Mouse (Mus musculus): ENCODE data around the gene Parp3. TPM values are rescaled to one million over a fixed set of nuclear protein-coding genes. Genes with fewer than 3 reads are reported as not detected.

The Parp3 gene
- total and polyA plus RNA-seq, 2 experiments: 19.4 to 23.3 TPM

DNA sequence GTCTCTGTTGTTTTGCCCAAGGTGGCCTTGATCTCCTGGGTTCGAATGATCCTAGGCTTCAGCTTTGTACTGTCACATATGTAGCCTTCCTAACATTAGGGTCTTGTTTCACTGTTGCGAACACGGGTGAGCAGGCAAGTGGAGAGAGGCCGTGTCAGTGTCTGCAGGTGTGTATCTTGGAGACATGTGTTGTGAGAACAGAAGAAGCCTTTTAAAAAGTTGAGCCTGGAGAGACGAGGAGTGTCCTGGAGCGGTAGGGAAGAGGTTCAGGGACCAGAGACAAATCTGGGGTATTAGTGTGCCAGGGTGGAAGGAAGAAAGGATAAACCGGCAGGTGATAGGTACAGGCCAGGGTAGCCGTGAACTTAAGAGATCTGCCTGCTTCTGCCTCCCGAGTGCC, 1.4 kb upstream of the Parp3 start:
- H3K4me1 ChIP-seq (ENCODE audit: control insufficient read depth, insufficient read depth, low read length): peaks cover 14% of the 10 kb centered on the region
- no peak overlapping the region for H3K27ac ChIP-seq (replicated peaks; ENCODE audit: insufficient read depth, low read depth, low read length)
- no peaks in the 10 kb centered on the region for H3K27me3 ChIP-seq (ENCODE audit: control insufficient read depth, insufficient read depth, low read length)
- no peak for DNase-seq (ENCODE audit: extremely low read depth, low read depth, low spot score)
- no peak overlapping the region for H3K9ac ChIP-seq (ENCODE audit: low read depth, low read length)
- 73% methylated on average over 9 of the region's 9 CpGs for WGBS
- no peak overlapping the region for H3K4me3 ChIP-seq (ENCODE audit: insufficient read depth, low read depth, low read length)
- H3K79me2 ChIP-seq (ENCODE audit: control insufficient read depth, insufficient read depth, low read length): peaks cover 3% of the 10 kb centered on the region; the same call in 1 of the 2 replicates
- H3K36me3 ChIP-seq (ENCODE audit: control insufficient read depth, insufficient read depth, low read length): no peaks in the 10 kb centered on the region; the same call in 1 of the 2 replicates
- TF ChIP-seq CTCF (IDR thresholded peaks at IDR 0.05; ENCODE audit: low read depth, low read length): no peak

DNA sequence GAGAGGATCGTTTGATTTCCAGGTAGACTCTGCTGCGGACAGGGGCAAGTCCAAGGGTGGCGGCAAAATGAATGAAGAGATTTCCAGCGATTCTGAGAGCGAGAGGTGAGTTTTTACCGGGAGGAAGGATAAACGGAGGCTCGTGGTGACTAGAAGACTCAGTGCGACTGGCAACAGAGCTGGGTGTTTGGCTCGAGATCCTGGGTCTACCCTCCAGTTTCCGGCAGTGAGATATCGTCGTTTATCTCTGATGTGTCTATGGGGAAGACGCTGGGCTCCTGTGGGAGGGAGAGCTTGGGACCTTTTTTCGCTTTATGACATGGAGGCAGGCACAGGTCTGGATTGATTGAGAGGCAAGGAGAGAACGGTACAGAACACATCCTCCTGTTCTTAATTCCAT, 900 bp upstream of the Parp3 start:
- no peaks in the 10 kb centered on the region for H3K27me3 ChIP-seq (ENCODE audit: control insufficient read depth, insufficient read depth, low read length)
- no peak for DNase-seq (ENCODE audit: extremely low read depth, low read depth, low spot score)
- H3K27ac ChIP-seq (replicated peaks; ENCODE audit: insufficient read depth, low read depth, low read length): no peak overlapping the region; the same call in 1 of the 2 replicates
- H3K79me2 ChIP-seq (ENCODE audit: control insufficient read depth, insufficient read depth, low read length): peaks cover 3% of the 10 kb centered on the region; the same call in 1 of the 2 replicates
- peak overlapping the region; percentile 61 for H3K9ac ChIP-seq (ENCODE audit: low read depth, low read length)
- 1% methylated on average over 16 of the region's 16 CpGs for WGBS
- peak overlapping the region; percentile 68 for H3K4me3 ChIP-seq (ENCODE audit: insufficient read depth, low read depth, low read length)
- no peak for TF ChIP-seq POLR2A (IDR thresholded peaks at IDR 0.05; ENCODE audit: extremely low read depth, insufficient read depth, low read length)
- TF ChIP-seq CTCF (IDR thresholded peaks at IDR 0.05; ENCODE audit: low read depth, low read length): no peak
- H3K36me3 ChIP-seq (ENCODE audit: control insufficient read depth, insufficient read depth, low read length): no peaks in the 10 kb centered on the region
- H3K4me1 ChIP-seq (ENCODE audit: control insufficient read depth, insufficient read depth, low read length): peaks cover 14% of the 10 kb centered on the region

DNA sequence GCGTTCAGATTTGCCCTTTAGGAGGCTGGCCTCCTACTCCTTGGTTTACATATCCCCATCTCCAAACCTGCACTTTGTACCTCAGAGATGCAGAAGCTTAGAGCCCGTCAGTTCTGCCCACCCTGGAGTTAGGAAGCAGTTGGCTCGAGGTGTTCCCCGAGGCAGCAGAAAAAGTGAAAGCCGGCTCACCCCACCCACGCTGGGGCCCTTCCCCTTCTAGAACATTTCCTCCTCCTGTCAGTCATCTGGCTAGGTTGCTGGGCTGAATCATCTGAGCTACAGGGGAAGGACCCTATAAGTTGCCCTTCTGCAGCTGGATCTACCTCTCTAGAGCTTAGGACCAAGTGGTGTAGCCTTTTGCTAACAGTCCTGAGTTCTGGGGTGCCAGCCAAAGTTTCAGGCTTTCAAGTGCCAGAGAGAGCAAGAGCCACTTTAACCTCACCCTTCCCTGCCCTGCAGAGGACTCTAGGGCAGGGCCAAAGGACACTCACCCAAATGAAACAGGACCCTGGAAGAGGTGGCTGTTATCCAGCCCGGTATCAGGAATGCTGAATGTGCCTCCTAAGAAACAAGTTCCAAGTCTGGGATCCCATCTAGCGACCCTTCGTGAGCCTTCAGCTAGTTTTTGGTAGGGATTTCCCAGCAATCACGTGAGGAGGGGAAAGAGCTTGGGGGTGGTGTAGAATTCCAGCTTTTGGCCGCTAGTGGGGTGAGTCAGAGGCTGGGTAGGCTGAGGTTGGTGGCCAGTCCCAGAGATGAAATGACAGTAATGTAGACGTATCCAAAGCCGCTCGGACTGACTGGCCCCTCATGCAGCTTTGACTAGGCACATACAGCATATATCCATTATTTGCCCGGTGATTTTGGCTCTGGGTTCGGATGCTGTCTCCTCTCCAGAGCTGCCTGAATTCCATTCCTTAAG, 486 bp downstream of the Parp3 start:
- no peaks in the 10 kb centered on the region for H3K36me3 ChIP-seq (ENCODE audit: control insufficient read depth, insufficient read depth, low read length)
- H3K4me3 ChIP-seq (ENCODE audit: insufficient read depth, low read depth, low read length): peak overlapping the region; percentile 51
- 2% methylated on average over 16 of the region's 16 CpGs for WGBS
- H3K27me3 ChIP-seq (ENCODE audit: control insufficient read depth, insufficient read depth, low read length): no peaks in the 10 kb centered on the region
- peak overlapping the region; percentile 93 for H3K27ac ChIP-seq (replicated peaks; ENCODE audit: insufficient read depth, low read depth, low read length)
- no peak for TF ChIP-seq CTCF (IDR thresholded peaks at IDR 0.05; ENCODE audit: low read depth, low read length)
- no peak for TF ChIP-seq POLR2A (IDR thresholded peaks at IDR 0.05; ENCODE audit: extremely low read depth, insufficient read depth, low read length)
- peaks cover 3% of the 10 kb centered on the region; the same call in 1 of the 2 replicates for H3K79me2 ChIP-seq (ENCODE audit: control insufficient read depth, insufficient read depth, low read length)
- DNase-seq (ENCODE audit: extremely low read depth, low read depth, low spot score): peak; percentile 92
- H3K4me1 ChIP-seq (ENCODE audit: control insufficient read depth, insufficient read depth, low read length): peaks cover 14% of the 10 kb centered on the region
- peak overlapping the region; percentile 62 for H3K9ac ChIP-seq (ENCODE audit: low read depth, low read length)

DNA sequence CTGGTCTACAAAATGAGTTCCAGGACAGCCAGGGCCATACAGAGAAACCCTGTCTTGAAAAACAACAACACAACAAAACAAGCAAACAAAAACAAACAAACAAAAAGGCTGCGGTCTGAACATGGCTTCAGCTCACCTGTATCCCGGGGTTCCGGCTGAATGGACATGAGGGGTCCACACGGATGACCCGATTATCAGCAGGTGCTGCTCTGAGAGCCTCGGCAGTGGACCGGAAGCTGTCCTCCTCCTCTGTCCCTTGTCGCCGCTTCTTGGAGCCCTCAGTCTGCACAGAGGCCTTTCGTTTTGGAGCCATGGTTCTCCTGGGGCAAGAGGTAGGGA, 1.1 kb downstream of the Parp3 start, which contains the start of gene Rrp9:
Gene Rrp9 (plus strand): TSS at position 301 of the 339 bp plus-strand sequence.
- WGBS: 53% methylated on average over 10 of the region's 10 CpGs
- Histone ChIP-seq H3K27ac (replicated peaks; ENCODE audit: insufficient read depth, low read depth, low read length) (peak within 1 kb of the TSS; percentile 93), H3K9ac (ENCODE audit: low read depth, low read length) (peak within 1 kb of the TSS; percentile 62), H3K4me3 (ENCODE audit: insufficient read depth, low read depth, low read length) (peak within 1 kb of the TSS; percentile 51), H3K27me3 (ENCODE audit: control insufficient read depth, insufficient read depth, low read length) (no peaks in the 10 kb centered on the region), H3K36me3 (ENCODE audit: control insufficient read depth, insufficient read depth, low read length) (no peaks in the 10 kb centered on the region), H3K79me2 (ENCODE audit: control insufficient read depth, insufficient read depth, low read length) (peaks cover 3% of the 10 kb centered on the region; the same call in 1 of the 2 replicates), H3K4me1 (ENCODE audit: control insufficient read depth, insufficient read depth, low read length) (peaks cover 14% of the 10 kb centered on the region)
- DNase-seq (ENCODE audit: extremely low read depth, low read depth, low spot score): no peak
- no peak for TF ChIP-seq CTCF (IDR thresholded peaks at IDR 0.05; ENCODE audit: low read depth, low read length)

DNA sequence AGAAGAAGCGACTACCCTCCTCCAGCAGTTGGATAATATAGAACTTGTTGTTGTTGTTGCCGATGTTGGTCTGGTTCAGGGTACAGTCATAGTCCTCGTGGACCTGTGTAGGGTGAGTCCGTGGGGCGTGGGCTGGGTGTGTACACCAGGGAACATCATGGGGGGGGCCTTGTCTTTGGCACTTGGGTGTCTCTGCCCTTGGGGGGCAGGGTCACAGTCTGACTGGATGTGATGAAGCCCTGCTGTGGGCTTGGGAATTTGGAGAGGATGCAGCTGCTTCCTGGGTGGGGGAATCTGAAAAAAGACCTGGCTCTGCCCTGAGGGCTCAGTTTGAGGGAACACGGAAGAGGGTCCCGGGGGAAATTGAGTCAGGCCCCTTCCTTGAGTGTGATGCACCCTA, 1.7 kb downstream of the Parp3 start:
- DNase-seq (ENCODE audit: extremely low read depth, low read depth, low spot score): no peak
- peak overlapping the region; percentile 62; the same call in 1 of the 2 replicates for H3K9ac ChIP-seq (ENCODE audit: low read depth, low read length)

DNA sequence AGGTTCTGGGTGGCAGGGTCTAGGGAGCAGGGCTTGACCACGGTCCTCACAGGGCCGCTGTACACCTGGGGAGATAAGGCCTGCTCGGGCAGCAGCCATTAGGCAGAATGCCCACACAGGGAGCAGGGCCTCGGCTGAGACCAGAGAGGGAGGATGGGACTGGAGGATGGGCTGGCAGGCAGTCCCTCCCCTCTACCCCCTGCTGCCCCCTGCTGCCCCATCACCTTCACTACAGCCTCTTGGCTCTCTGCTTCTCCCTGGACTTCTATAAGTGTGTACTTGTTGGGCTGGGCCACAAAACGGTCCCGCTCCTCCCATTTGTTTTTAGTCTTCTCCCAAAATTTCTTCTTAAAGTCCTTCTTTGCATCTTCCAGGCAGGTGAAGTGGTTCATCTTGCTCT, 2.3 kb downstream of the Parp3 start:
- H3K36me3 ChIP-seq (ENCODE audit: control insufficient read depth, insufficient read depth, low read length): no peaks in the 10 kb centered on the region
- DNase-seq (ENCODE audit: extremely low read depth, low read depth, low spot score): peak; percentile 49
- WGBS: 9% methylated on average over 6 of the region's 6 CpGs
- H3K27ac ChIP-seq (replicated peaks; ENCODE audit: insufficient read depth, low read depth, low read length): no peak overlapping the region
- H3K4me1 ChIP-seq (ENCODE audit: control insufficient read depth, insufficient read depth, low read length): peaks cover 14% of the 10 kb centered on the region
- peak; percentile 90 for TF ChIP-seq CTCF (IDR thresholded peaks at IDR 0.05; ENCODE audit: low read depth, low read length)
- TF ChIP-seq POLR2A (IDR thresholded peaks at IDR 0.05; ENCODE audit: extremely low read depth, insufficient read depth, low read length): no peak
- no peak overlapping the region for H3K9ac ChIP-seq (ENCODE audit: low read depth, low read length)
- no peaks in the 10 kb centered on the region for H3K27me3 ChIP-seq (ENCODE audit: control insufficient read depth, insufficient read depth, low read length)
- H3K4me3 ChIP-seq (ENCODE audit: insufficient read depth, low read depth, low read length): no peak overlapping the region
- peaks cover 3% of the 10 kb centered on the region; the same call in 1 of the 2 replicates for H3K79me2 ChIP-seq (ENCODE audit: control insufficient read depth, insufficient read depth, low read length)

More for the DNA sequence above, 1.7 kb downstream of the Parp3 start:
- TF ChIP-seq CTCF (IDR thresholded peaks at IDR 0.05; ENCODE audit: low read depth, low read length): no peak
- TF ChIP-seq POLR2A (IDR thresholded peaks at IDR 0.05; ENCODE audit: extremely low read depth, insufficient read depth, low read length): no peak
- no peak overlapping the region for H3K4me3 ChIP-seq (ENCODE audit: insufficient read depth, low read depth, low read length)
- no peak overlapping the region for H3K27ac ChIP-seq (replicated peaks; ENCODE audit: insufficient read depth, low read depth, low read length)
- no peaks in the 10 kb centered on the region for H3K36me3 ChIP-seq (ENCODE audit: control insufficient read depth, insufficient read depth, low read length)
- H3K27me3 ChIP-seq (ENCODE audit: control insufficient read depth, insufficient read depth, low read length): no peaks in the 10 kb centered on the region
- peaks cover 14% of the 10 kb centered on the region for H3K4me1 ChIP-seq (ENCODE audit: control insufficient read depth, insufficient read depth, low read length)
- 72% methylated on average over 7 of the region's 7 CpGs for WGBS
- H3K79me2 ChIP-seq (ENCODE audit: control insufficient read depth, insufficient read depth, low read length): peaks cover 3% of the 10 kb centered on the region; the same call in 1 of the 2 replicates

All from liver, adult 2 months (tissue).